8 mouse cellular contexts compared by ENCODE assay signal in genomic region chr5:117932862-117933261, GRCm38 (mm10). TPM values are rescaled to one million over a fixed set of nuclear protein-coding genes. Genes with fewer than 3 reads are reported as not detected.
DNase-seq lines count a peak whose midpoint lies in the region; ATAC-seq and TF ChIP-seq lines count a peak whose summit lies in the region.

No protein-coding gene starts in this region.

- peak; percentile 57; the same call in 1 of the 2 replicates for TF ChIP-seq CTCF in bone marrow macrophage, adult 2 months (IDR thresholded peaks at IDR 0.05; ENCODE audit: low read depth, low read length)
- TF ChIP-seq CTCF in lung, adult 2 months (IDR thresholded peaks at IDR 0.05; ENCODE audit: insufficient read depth, low read length): peak; percentile 72

- no peak overlapping the region for H3K9ac ChIP-seq in embryonic facial prominence, embryonic 13.5 days

- WGBS in embryonic facial prominence, embryonic 13.5 days: 0% methylated on average over 9 of the region's 9 CpGs
- 3% methylated on average over 8 of the region's 9 CpGs for WGBS in heart, embryonic 10.5 days
- 2% methylated on average over 9 of the region's 9 CpGs for WGBS in large intestine, adult 2 months
- WGBS in lung, adult 2 months: 2% methylated on average over 7 of the region's 9 CpGs

- no peak overlapping the region for H3K4me3 ChIP-seq in bone marrow macrophage, adult 2 months (ENCODE audit: insufficient read depth, low read length)
- no peak overlapping the region for H3K4me3 ChIP-seq in embryonic facial prominence, embryonic 13.5 days
- no peak overlapping the region for H3K4me3 ChIP-seq in heart, embryonic 10.5 days
- no peak overlapping the region for H3K4me3 ChIP-seq in lung, adult 2 months (replicated peaks; ENCODE audit: extremely low read depth, low read depth, low read length)

- H3K36me3 ChIP-seq in embryonic facial prominence, embryonic 13.5 days: no peaks in the 10 kb centered on the region
- no peaks in the 10 kb centered on the region for H3K36me3 ChIP-seq in heart, embryonic 10.5 days

- H3K27ac ChIP-seq in bone marrow macrophage, adult 2 months (ENCODE audit: insufficient read depth, low read depth, low read length): no peak overlapping the region
- H3K27ac ChIP-seq in embryonic facial prominence, embryonic 13.5 days: no peak overlapping the region
- no peak overlapping the region for H3K27ac ChIP-seq in heart, embryonic 10.5 days

- no peak for ATAC-seq in embryonic facial prominence, embryonic 13.5 days (ENCODE audit: insufficient number of reproducible peaks, insufficient read depth, low FRiP score, low TSS enrichment, low read depth)

- no peaks in the 10 kb centered on the region for H3K4me1 ChIP-seq in bone marrow macrophage, adult 2 months (ENCODE audit: control insufficient read depth, insufficient read depth, low read length)
- H3K4me1 ChIP-seq in embryonic facial prominence, embryonic 13.5 days: no peaks in the 10 kb centered on the region
- H3K4me1 ChIP-seq in heart, embryonic 10.5 days: no peaks in the 10 kb centered on the region
- no peaks in the 10 kb centered on the region for H3K4me1 ChIP-seq in lung, adult 2 months (ENCODE audit: control insufficient read depth, insufficient read depth, low read length)

- no peaks in the 10 kb centered on the region for H3K9me3 ChIP-seq in embryonic facial prominence, embryonic 13.5 days
- H3K9me3 ChIP-seq in heart, embryonic 10.5 days: no peaks in the 10 kb centered on the region

- peaks cover 8% of the 10 kb centered on the region for H3K27me3 ChIP-seq in embryonic facial prominence, embryonic 13.5 days
- peaks cover 42% of the 10 kb centered on the region for H3K27me3 ChIP-seq in heart, embryonic 10.5 days (ENCODE audit: insufficient read depth, poor library complexity, severe bottlenecking)

- no peak for TF ChIP-seq POLR2A in bone marrow macrophage, adult 2 months (IDR thresholded peaks at IDR 0.05; ENCODE audit: borderline replicate concordance, low read depth, low read length)
- no peak for TF ChIP-seq POLR2A in lung, adult 2 months (IDR thresholded peaks at IDR 0.05; ENCODE audit: borderline replicate concordance, extremely low read depth, low read depth, low read length)

- peak; percentile 82 for DNase-seq in ES-CJ7 (ENCODE audit: low read depth, low spot score)
- peak; percentile 89 for DNase-seq in heart, embryonic 10.5 days (ENCODE audit: low spot score)
- DNase-seq in large intestine, adult 2 months (ENCODE audit: low read depth, low spot score): peak; percentile 16
- DNase-seq in lung, adult 2 months: peak; percentile 65
- DNase-seq in right cerebral cortex, postnatal 10 days (ENCODE audit: low spot score in 2 of 2): peak; percentile 90 to 94
- peak; percentile 59 for DNase-seq in urinary bladder, postnatal 10 days (ENCODE audit: low spot score)

- peak overlapping the region; percentile 11; the same call in 1 of the 2 replicates for H3K4me2 ChIP-seq in embryonic facial prominence, embryonic 13.5 days

RNA-seq across cellular contexts. Expression of gene Fbxo21, which starts 43.7 kb away (rescaled TPM):
- 17.2 and 17.4 TPM in 2 replicates for polyA plus RNA-seq in bone marrow macrophage, adult 2 months (2012; ENCODE audit: insufficient read depth, insufficient read length, missing spikeins)
- polyA plus RNA-seq in embryonic facial prominence, embryonic 13.5 days (2015; fragmentation: Nextera tagmentation; extraction: Ambion mirVana): 73.7 TPM in 2 replicates
- 72.2 and 73.5 TPM in 2 replicates for polyA plus RNA-seq in heart, embryonic 10.5 days (2016; fragmentation: Nextera tagmentation; extraction: Ambion mirVana)
- polyA plus RNA-seq in large intestine, adult 2 months (2012; rRNA removed): 10.6 and 11.9 TPM in 2 replicates
- 31.9 and 33.9 TPM in 2 replicates for polyA plus RNA-seq in lung, adult 2 months (2012; rRNA removed)

Comparison
In these comparisons a context has a peak if more than half of its experiments do, and no peak if none do; other contexts are left out.
1. DNase-seq: peak in every context shown above with its lines; median percentile 92 in right cerebral cortex, postnatal 10 days; 89 in heart, embryonic 10.5 days; 82 in ES-CJ7; 65 in lung, adult 2 months; 59 in urinary bladder, postnatal 10 days; 16 in large intestine, adult 2 months.